Mouse (Mus musculus): Measurements from ENCODE around the gene Hsd11b2.

Hsd11b2 gene

GRCm38 (mm10) chr8:105518436-105519313 lies at the start of gene Hsd11b2:
Hsd11b2 (plus strand) TSS chr8:105518755.
- peak; percentile 78 for DNase-seq (ENCODE audit: extremely low spot score)

- DNase-seq (ENCODE audit: extremely low spot score), result no peak
Measured at GRCm38 (mm10) chr8:105469041-105469695, 49.4 kb upstream of the Hsd11b2 start.

GRCm38 (mm10) chr8:105469816-105470215 lies 48.7 kb upstream of the Hsd11b2 start:
- DNase-seq (ENCODE audit: extremely low spot score), result no peak

- DNase-seq (ENCODE audit: extremely low spot score), result no peak
Measured at GRCm38 (mm10) chr8:105470262-105470661, 48.3 kb upstream of the Hsd11b2 start.

GRCm38 (mm10) chr8:105470681-105471313 lies 47.8 kb upstream of the Hsd11b2 start:
- DNase-seq (ENCODE audit: extremely low spot score), result no peak

- DNase-seq (ENCODE audit: extremely low spot score), result peak; percentile 94
Measured at GRCm38 (mm10) chr8:105471314-105472015, 47.1 kb upstream of the Hsd11b2 start, which contains the start of gene Tppp3. Tppp3 (minus strand) TSS chr8:105471526.

GRCm38 (mm10) chr8:105472414-105472932 lies 46.1 kb upstream of the Hsd11b2 start:
- DNase-seq (ENCODE audit: extremely low spot score), result no peak

- no peak for DNase-seq (ENCODE audit: extremely low spot score)
Measured at GRCm38 (mm10) chr8:105472983-105473382, 45.6 kb upstream of the Hsd11b2 start.

- no peak for DNase-seq (ENCODE audit: extremely low spot score)
Measured at GRCm38 (mm10) chr8:105473816-105474606, 44.5 kb upstream of the Hsd11b2 start.

- DNase-seq (ENCODE audit: extremely low spot score), result no peak
Measured at GRCm38 (mm10) chr8:105474680-105475079, 43.9 kb upstream of the Hsd11b2 start.

- no peak for DNase-seq (ENCODE audit: extremely low spot score)
Measured at GRCm38 (mm10) chr8:105475254-105475653, 43.3 kb upstream of the Hsd11b2 start.

- DNase-seq (ENCODE audit: extremely low spot score), result no peak
Measured at GRCm38 (mm10) chr8:105475742-105476141, 42.8 kb upstream of the Hsd11b2 start.

- no peak for DNase-seq (ENCODE audit: extremely low spot score)
Measured at GRCm38 (mm10) chr8:105476161-105476560, 42.4 kb upstream of the Hsd11b2 start.

- DNase-seq (ENCODE audit: extremely low spot score), result peak; percentile 71
Measured at GRCm38 (mm10) chr8:105476628-105477413, 41.7 kb upstream of the Hsd11b2 start.

- no peak for DNase-seq (ENCODE audit: extremely low spot score)
Measured at GRCm38 (mm10) chr8:105477792-105478191, 40.8 kb upstream of the Hsd11b2 start.

- no peak for DNase-seq (ENCODE audit: extremely low spot score)
Measured at GRCm38 (mm10) chr8:105481013-105481412, 37.5 kb upstream of the Hsd11b2 start.

- DNase-seq (ENCODE audit: extremely low spot score), result peak; percentile 47
Measured at GRCm38 (mm10) chr8:105481453-105481852, 37.1 kb upstream of the Hsd11b2 start.

GRCm38 (mm10) chr8:105482123-105482522 lies 36.4 kb upstream of the Hsd11b2 start:
- no peak for DNase-seq (ENCODE audit: extremely low spot score)

- peak; percentile 65 for DNase-seq (ENCODE audit: extremely low spot score)
Measured at GRCm38 (mm10) chr8:105483212-105484029, 35.1 kb upstream of the Hsd11b2 start.
